Mouse (Mus musculus) kidney, adult 2 months (tissue): ENCODE data around the gene Nkain2.

ENCODE experiments used
- CTCF ChIP-seq: fragments of 200-500 bp; conservative IDR thresholded peaks from 2 replicates; pipeline ENCODE4 v1.5.1; 2011; ENCODE audit warnings: low read depth, mild to moderate bottlenecking, control low read depth, low read length, moderate library complexity, mixed read lengths; ENCODE audit not compliant: insufficient read depth, insufficient read length
- POLR2A ChIP-seq: fragments of 200-500 bp; IDR thresholded peaks from one replicate; pipeline ENCODE4 v1.6.1; 2011; ENCODE audit warnings: low read depth, low read length, control low read depth

DNA sequence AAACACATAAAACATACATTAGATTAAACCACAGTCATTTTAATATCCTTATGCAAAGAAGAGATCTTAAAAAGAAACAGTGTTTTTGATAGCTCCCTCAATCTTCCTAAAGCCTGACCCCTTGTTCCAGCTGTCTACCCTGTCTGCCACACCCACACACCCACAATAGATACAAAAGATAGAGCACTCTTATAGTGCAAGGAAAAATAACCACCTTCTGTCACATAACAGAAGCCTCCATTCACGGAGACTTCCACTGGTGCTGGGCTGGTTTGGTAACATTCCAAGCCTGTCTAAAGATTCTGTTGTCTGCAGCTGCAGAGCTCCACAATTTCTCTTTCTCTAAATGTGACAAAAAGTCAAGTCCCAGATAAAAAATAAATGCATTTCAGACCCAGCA, 20.7 kb downstream of the Nkain2 start:
- TF ChIP-seq POLR2A (no peak), CTCF (no peak)
